Mouse (Mus musculus) hindbrain, embryonic 14.5 days (tissue): ENCODE measurements at regions not wholly inside any gene's neighbourhood (a gene's known extent, or its start where the extent isn't known, plus 50 kb on each side); places are given as distances from the start of the nearest gene placed in this dataset.
A peak's percentile ranks its signal among the peaks of the same experiment; 100 is the strongest.

Experiments used
- ATAC-seq: fragments of 200-750 bp; cut with Nextera tagmentation; 2 replicates; pipeline ENCODE4 v1.8.0; 2017; ENCODE audit warnings: moderate number of reproducible peaks, mild to moderate bottlenecking, moderate TSS enrichment, moderate library complexity; ENCODE audit not compliant: low FRiP score
- DNase-seq: peaks from one replicate; pipeline ENCODE4 v3.0.0-alpha.2; 2015; ENCODE audit warnings: low spot score
- H3K27ac ChIP-seq: fragments of 300-500 bp; sonication (generic); 2 replicates; pipeline ENCODE4 v1.5.1; 2014; ENCODE audit warnings: mild to moderate bottlenecking, moderate library complexity
- H3K27me3 ChIP-seq: fragments of 300-500 bp; sonication (generic); 2 replicates; pipeline ENCODE4 v1.6.1; 2014; ENCODE audit warnings: mild to moderate bottlenecking, low read length, mixed read lengths; ENCODE audit not compliant: control insufficient read depth, insufficient read depth
- H3K36me3 ChIP-seq: fragments of 300-500 bp; sonication (generic); replicated peaks from 2 replicates; pipeline ENCODE4 v1.6.1; 2014; ENCODE audit not compliant: control insufficient read depth, insufficient read depth
- H3K4me1 ChIP-seq: fragments of 300-500 bp; sonication (generic); replicated peaks from 2 replicates; pipeline ENCODE4 v1.6.1; 2014; ENCODE audit warnings: antibody characterized with exemption, low read length, mixed read lengths; ENCODE audit not compliant: control insufficient read depth, insufficient read depth
- H3K4me2 ChIP-seq: fragments of 300-500 bp; sonication (generic); replicated peaks from 2 replicates; pipeline ENCODE4 v1.6.1; 2014; ENCODE audit warnings: mild to moderate bottlenecking, moderate library complexity
- H3K4me3 ChIP-seq: fragments of 300-500 bp; sonication (generic); replicated peaks from 2 replicates; pipeline ENCODE4 v1.5.1; 2014; ENCODE audit warnings: mild to moderate bottlenecking, low read length
- H3K9ac ChIP-seq: fragments of 300-500 bp; sonication (generic); 2 replicates; pipeline ENCODE4 v1.6.1; 2014
- H3K9me3 ChIP-seq: fragments of 300-500 bp; sonication (generic); 2 replicates; pipeline ENCODE4 v1.6.1; 2016; ENCODE audit warnings: low read length; ENCODE audit not compliant: control insufficient read depth
- WGBS: fragments of 180-500 bp; shearing (Covaris S2); extraction: QIAGEN DNeasy Blood & Tissue Kit; methylation state at CpG from one replicate; pipeline ENCODE4 v1.1.7; 2014; 5-methylcytosine and 5-hydroxymethylcytosine counted together

DNA sequence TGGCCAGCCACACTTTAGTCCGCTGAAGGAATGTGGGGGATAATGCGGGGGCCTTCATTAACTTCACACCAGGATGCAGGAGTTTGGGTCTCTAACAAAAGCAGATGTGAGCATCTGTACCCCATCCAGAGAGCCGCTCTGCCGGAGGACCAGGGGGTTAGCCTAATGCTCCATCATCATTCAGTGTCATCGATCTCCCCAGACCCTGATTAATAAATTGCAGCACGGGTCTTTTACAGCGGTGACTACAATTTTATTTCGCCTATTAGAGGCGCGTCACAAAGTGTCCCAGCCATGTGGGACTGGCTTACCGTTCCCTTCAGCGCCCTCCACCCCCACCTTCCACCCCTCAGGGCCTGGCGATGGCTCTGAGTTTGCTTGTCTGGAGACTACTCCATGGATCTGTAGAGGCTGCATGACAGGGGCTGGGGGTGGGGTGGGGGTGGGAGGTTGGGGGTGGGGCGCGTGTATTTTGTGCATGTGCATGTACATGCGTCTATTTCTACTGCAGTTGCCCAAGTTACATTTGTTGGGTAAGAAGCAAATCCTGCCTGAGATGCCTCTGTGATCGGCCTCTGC, 1560.8 kb upstream of the Gulo start:
- ATAC-seq: peak; percentile 48; the same call in 1 of the 2 replicates

DNA sequence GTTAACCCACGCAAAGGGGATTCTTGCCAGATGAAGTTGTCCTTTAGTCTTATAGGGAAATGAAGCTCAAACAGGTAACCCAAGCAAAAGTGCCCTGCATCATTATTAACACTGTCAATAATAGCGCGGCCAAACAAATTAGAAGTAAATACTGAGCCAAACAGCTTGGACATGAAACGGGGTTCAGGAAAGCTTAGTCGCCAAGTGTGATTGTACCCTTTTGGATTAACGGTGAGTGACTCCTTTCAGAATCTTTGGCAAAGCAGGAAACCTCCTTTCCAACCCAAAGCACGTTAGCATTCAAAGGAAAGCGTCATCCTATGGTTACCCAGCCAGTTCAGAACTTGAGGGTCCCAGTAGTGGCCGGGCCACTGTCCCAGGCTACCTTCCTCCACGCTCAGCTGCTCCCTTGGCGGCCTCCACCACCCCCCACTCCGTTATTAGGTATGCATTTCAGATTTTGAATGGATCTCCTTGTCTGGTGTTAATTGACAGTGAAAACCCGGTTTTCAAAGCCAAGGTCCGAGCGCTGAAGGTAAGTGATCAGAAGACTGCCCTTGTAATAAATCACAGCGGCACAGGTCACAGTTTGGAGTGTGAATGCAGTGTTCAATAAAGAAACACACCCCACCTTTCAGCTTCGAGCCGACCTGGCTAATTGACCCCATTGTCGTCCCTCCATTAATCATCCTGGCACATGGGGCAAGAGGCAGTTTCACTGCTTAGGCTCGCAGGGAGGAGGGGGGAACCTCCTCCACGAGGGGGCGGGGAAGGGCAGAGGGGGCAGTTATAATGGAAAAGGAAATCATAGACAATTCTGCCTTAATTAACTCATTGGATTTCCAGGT, 1560.1 kb upstream of the Gulo start:
- peaks cover 11% of the 10 kb centered on the region; the same call in 1 of the 2 replicates for H3K4me1 ChIP-seq
- no peaks in the 10 kb centered on the region for H3K27me3 ChIP-seq
- peak overlapping the region; percentile 30 for H3K4me2 ChIP-seq
- no peaks in the 10 kb centered on the region for H3K9me3 ChIP-seq
- ATAC-seq (peak; percentile 53; the same call in 1 of the 2 replicates), DNase-seq (no peak)
- no peak overlapping the region for H3K9ac ChIP-seq
- H3K4me3 ChIP-seq: no peak overlapping the region
- no peaks in the 10 kb centered on the region for H3K36me3 ChIP-seq
- no peak overlapping the region for H3K27ac ChIP-seq
- WGBS: 20% methylated on average over 22 of the region's 22 CpGs

More for the DNA sequence above, 1560.8 kb upstream of the Gulo start:
- DNase-seq: no peak
- H3K9me3 ChIP-seq: no peaks in the 10 kb centered on the region
- H3K4me2 ChIP-seq: peak overlapping the region; percentile 30
- H3K4me1 ChIP-seq: peaks cover 11% of the 10 kb centered on the region; the same call in 1 of the 2 replicates
- no peak overlapping the region for H3K27ac ChIP-seq
- WGBS: 25% methylated on average over 17 of the region's 17 CpGs
- no peak overlapping the region for H3K4me3 ChIP-seq
- no peaks in the 10 kb centered on the region for H3K27me3 ChIP-seq
- no peak overlapping the region for H3K9ac ChIP-seq
- H3K36me3 ChIP-seq: no peaks in the 10 kb centered on the region

DNA sequence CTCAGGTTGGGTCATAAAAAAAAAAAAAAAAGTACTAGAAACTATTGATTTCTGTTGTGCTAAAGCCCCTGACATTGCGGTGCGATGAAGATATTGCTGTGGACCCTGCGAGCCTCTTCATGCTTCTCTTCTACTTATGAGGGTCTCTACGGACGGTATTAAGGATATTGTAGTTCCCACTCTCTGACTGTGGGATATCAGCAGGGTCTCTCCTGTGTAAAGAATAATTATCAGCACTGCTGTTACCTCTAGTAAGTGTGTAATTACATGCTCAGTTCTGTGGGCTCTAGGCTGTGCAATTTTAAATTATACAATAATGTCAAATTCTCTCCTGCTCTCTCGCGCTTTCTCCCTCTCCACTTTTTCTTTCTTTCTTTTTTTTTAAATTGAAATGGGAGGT, 1545.9 kb upstream of the Gulo start:
- Histone ChIP-seq H3K4me2 (no peak overlapping the region), H3K4me3 (no peak overlapping the region), H3K4me1 (peaks cover 22% of the 10 kb centered on the region), H3K27ac (no peak overlapping the region), H3K9me3 (no peaks in the 10 kb centered on the region), H3K36me3 (no peaks in the 10 kb centered on the region), H3K27me3 (no peaks in the 10 kb centered on the region), H3K9ac (no peak overlapping the region)
- peak; percentile 80; the same call in 1 of the 2 replicates for ATAC-seq
- WGBS: 58% methylated on average over 7 of the region's 7 CpGs
- no peak for DNase-seq

DNA sequence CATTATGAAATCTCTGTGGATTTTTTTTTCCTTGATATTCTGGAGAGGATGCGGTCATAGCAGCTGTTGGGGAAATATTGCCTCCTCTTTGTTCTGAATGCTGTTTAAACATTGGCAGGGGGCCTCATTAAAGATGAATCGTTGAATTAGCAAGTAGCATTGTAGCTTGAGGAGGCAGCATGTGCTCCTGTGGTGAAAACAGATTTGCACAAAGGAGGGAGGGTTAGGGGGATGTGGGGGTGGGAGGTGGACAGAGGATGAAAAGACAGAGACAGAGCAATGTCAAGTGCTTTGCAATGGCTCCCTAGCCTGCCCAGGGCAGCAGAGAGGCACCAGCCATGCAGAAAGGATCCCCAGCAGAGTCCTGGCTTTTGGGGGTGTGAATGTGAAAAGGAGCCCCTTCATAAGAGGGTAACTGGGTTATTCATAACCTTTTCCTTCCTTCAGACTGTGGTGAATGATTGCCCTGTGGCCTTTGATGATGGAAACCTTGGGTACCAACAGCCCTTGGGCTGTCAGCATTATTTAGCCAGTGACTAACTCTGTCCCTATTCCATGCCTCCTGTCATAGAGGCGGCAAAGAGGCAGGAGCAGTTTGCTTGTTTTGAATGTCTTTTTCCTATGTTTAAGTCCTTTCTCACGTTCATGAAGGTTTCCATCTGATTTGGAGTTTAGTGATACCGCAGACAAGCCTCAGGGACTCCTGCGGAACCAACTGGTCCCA, 1541.6 kb upstream of the Gulo start:
- peak; percentile 68 for DNase-seq
- WGBS: 44% methylated on average over 6 of the region's 6 CpGs
- no peak overlapping the region for H3K9ac ChIP-seq
- H3K27ac ChIP-seq: peak overlapping the region; percentile 84
- peak; percentile 78 for ATAC-seq
- no peaks in the 10 kb centered on the region for H3K27me3 ChIP-seq
- no peak overlapping the region for H3K4me3 ChIP-seq
- no peaks in the 10 kb centered on the region for H3K9me3 ChIP-seq
- H3K36me3 ChIP-seq: no peaks in the 10 kb centered on the region
- H3K4me2 ChIP-seq: no peak overlapping the region
- H3K4me1 ChIP-seq: peaks cover 22% of the 10 kb centered on the region

DNA sequence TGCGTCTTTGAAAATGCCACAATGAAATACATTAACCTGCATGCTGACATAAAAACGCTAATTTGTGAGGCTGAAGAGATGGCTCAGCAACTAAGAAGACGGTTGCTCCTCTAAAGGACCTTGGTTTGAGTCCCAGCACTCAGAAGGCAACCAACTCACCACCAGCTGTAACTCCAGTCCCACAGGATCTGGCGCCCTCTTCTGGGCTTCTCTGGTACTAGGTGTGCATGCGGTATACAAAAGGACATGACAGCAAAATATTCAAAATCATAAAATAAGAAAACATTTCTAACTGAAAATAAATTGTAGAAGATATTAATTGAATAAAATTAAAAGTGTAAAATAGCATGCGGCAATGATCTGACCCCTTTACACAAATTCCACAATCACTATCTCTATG, 1539.7 kb upstream of the Gulo start:
- DNase-seq: no peak
- H3K9me3 ChIP-seq: peaks cover 6% of the 10 kb centered on the region; the same call in 1 of the 2 replicates
- H3K4me2 ChIP-seq: no peak overlapping the region
- no peak overlapping the region for H3K27ac ChIP-seq
- peaks cover 17% of the 10 kb centered on the region for H3K4me1 ChIP-seq
- 85% methylated on average over 6 of the region's 6 CpGs for WGBS
- no peaks in the 10 kb centered on the region for H3K27me3 ChIP-seq
- no peak for ATAC-seq
- no peak overlapping the region for H3K4me3 ChIP-seq
- no peaks in the 10 kb centered on the region for H3K36me3 ChIP-seq
- H3K9ac ChIP-seq: no peak overlapping the region

DNA sequence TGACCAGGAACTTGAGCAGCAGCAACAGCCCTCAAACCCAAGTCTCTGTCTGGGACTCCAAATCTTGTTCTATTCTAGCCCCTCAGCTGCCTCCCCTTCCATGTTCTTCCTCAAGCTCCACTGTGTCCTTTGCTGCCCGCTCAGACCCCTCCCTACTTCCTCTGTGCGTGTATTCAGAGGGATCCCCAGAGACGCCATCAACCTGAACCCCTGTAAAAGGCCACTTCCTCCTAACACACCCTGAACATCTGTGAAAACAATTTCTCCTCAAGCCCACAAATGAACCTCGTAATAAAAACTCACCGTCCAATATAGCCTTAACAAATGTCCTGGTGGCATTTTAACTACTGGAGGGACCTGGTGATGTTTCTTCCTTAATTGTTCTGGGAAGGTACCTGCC, 1536.0 kb upstream of the Gulo start:
- H3K4me3 ChIP-seq: no peak overlapping the region

DNA sequence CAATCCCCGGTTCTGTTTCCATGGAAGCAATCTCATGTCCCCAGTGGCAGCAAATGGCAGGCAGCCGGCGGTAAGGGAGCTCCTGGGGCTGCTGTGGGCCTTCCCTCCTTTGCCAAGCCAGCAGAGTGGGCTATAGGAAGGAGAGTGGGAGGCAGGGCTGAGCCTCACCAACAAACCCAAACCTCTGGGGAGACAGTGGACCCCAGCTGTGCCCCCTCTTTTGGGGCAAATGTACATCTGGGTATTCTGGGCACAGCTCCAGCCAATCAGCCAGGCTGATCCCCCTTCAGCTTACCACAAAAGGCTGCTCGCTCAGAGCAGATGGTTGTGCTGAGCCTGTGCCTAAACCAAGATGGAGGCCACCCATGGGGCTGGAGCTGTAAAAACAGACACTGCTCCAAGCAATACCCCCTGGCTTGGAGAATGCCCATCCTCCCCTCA, 1532.3 kb upstream of the Gulo start:
- H3K9ac ChIP-seq: no peak overlapping the region
- H3K4me1 ChIP-seq: peaks cover 17% of the 10 kb centered on the region
- no peaks in the 10 kb centered on the region for H3K27me3 ChIP-seq
- DNase-seq (peak; percentile 67), ATAC-seq (peak; percentile 85)
- no peaks in the 10 kb centered on the region for H3K36me3 ChIP-seq
- peak overlapping the region; percentile 74 for H3K27ac ChIP-seq
- WGBS: 16% methylated on average over 4 of the region's 4 CpGs
- no peak overlapping the region for H3K4me3 ChIP-seq
- peaks cover 15% of the 10 kb centered on the region for H3K9me3 ChIP-seq
- no peak overlapping the region for H3K4me2 ChIP-seq

More for the DNA sequence above, 1536.0 kb upstream of the Gulo start:
- 75% methylated on average over 5 of the region's 5 CpGs for WGBS
- no peak for DNase-seq
- Histone ChIP-seq H3K9ac (no peak overlapping the region), H3K27me3 (no peaks in the 10 kb centered on the region), H3K36me3 (no peaks in the 10 kb centered on the region), H3K27ac (no peak overlapping the region), H3K4me2 (no peak overlapping the region), H3K4me1 (peaks cover 6% of the 10 kb centered on the region), H3K9me3 (peaks cover 15% of the 10 kb centered on the region)
- no peak for ATAC-seq

DNA sequence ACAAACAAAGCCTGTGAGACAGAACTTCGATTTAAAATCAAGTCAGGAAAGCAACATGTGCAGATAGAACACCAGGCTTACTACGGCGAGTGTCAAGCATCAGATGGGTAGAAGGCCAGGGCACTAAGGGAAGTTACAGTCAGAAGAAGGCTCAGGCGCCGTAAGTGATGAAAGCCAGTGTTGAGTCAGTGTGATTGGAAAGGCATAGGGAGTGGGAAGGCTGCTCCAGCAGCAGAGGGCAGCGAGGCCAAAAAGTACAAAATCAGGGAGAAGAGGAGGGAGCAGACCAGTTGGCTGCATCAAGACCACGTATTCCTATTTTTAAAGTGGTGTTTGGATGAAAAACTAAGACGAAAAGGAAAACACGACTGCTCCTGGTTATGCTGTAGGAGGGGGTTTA, 1529.7 kb upstream of the Gulo start:
- H3K9me3 ChIP-seq: peaks cover 9% of the 10 kb centered on the region
- no peak overlapping the region for H3K4me3 ChIP-seq
- ATAC-seq (no peak), DNase-seq (no peak)
- H3K4me2 ChIP-seq: no peak overlapping the region
- peaks cover 17% of the 10 kb centered on the region for H3K4me1 ChIP-seq
- no peaks in the 10 kb centered on the region for H3K36me3 ChIP-seq
- H3K27ac ChIP-seq: no peak overlapping the region
- 79% methylated on average over 9 of the region's 9 CpGs for WGBS
- H3K9ac ChIP-seq: no peak overlapping the region
- no peaks in the 10 kb centered on the region for H3K27me3 ChIP-seq
